In genomic region chr4:40969161-40969560, GRCm38 (mm10) we compare ENCODE assay signal across 20 mouse cellular contexts. TPM values are rescaled to one million over a fixed set of nuclear protein-coding genes. Genes with fewer than 3 reads are reported as not detected.
DNase-seq lines count a peak whose midpoint lies in the region; ATAC-seq lines count a peak whose summit lies in the region.
"Had no signal": no experiment of that assay in that cellular context is flagged by ENCODE, and none has a peak within 500 bp of the region (broad histone marks: within the 10 kb centered on the region; RNA-seq: fewer than 3 reads in every experiment).

No protein-coding gene starts in this region.

- no peak overlapping the region for H3K4me3 ChIP-seq in heart, embryonic 12.5 days
- 0 out of 2 replicates have a peak overlapping the region, but pooled peaks have one; percentile 97 for H3K4me3 ChIP-seq in limb, embryonic 13.5 days
- no peak overlapping the region for H3K4me3 ChIP-seq in limb, embryonic 10.5 days
- peak overlapping the region; percentile 98; the same call in 1 of the 2 replicates for H3K4me3 ChIP-seq in embryonic facial prominence, embryonic 12.5 days
- no peak overlapping the region for H3K4me3 ChIP-seq in liver, embryonic 12.5 days

- H3K9ac ChIP-seq in heart, embryonic 12.5 days, result peak overlapping the region; percentile 85; the same call in 1 of the 2 replicates
- H3K9ac ChIP-seq in limb, embryonic 13.5 days, result no peak overlapping the region
- no peak overlapping the region for H3K9ac ChIP-seq in embryonic facial prominence, embryonic 12.5 days
- H3K9ac ChIP-seq in liver, embryonic 12.5 days, result no peak overlapping the region

- H3K4me1 ChIP-seq in heart, embryonic 12.5 days (replicated peaks), result peaks cover 19% of the 10 kb centered on the region
- H3K4me1 ChIP-seq in limb, embryonic 13.5 days, result peaks cover 25% of the 10 kb centered on the region
- peaks cover 16% of the 10 kb centered on the region for H3K4me1 ChIP-seq in limb, embryonic 10.5 days
- peaks cover 16% of the 10 kb centered on the region; the same call in 1 of the 2 replicates for H3K4me1 ChIP-seq in embryonic facial prominence, embryonic 12.5 days
- H3K4me1 ChIP-seq in liver, embryonic 12.5 days, result peaks cover 43% of the 10 kb centered on the region

- intact Hi-C loops in heart, postnatal 10 days (cut with DNase I), result no loop called here

- 70% methylated on average over 4 of the region's 4 CpGs for WGBS in heart, embryonic 12.5 days
- WGBS in limb, embryonic 13.5 days, result 79% methylated on average over 4 of the region's 4 CpGs
- 89% methylated on average over 4 of the region's 4 CpGs for WGBS in limb, embryonic 10.5 days
- 84% methylated on average over 4 of the region's 4 CpGs for WGBS in embryonic facial prominence, embryonic 12.5 days
- WGBS in liver, embryonic 12.5 days (ENCODE audit: insufficient replicate concordance), result 69% methylated on average over 4 of the region's 4 CpGs

- no peak for ATAC-seq in heart, embryonic 12.5 days (ENCODE audit: insufficient number of reproducible peaks, low FRiP score)
- no peak for ATAC-seq in limb, embryonic 13.5 days (ENCODE audit: low FRiP score, low read depth)
- no peak for ATAC-seq in embryonic facial prominence, embryonic 12.5 days (ENCODE audit: insufficient number of reproducible peaks, insufficient read depth, low FRiP score, low TSS enrichment)
- no peak for ATAC-seq in liver, embryonic 12.5 days
- ATAC-seq: midbrain, embryonic 16.5 days; Patski had no signal

- peaks cover 28% of the 10 kb centered on the region for H3K36me3 ChIP-seq in heart, embryonic 12.5 days
- H3K36me3 ChIP-seq in limb, embryonic 13.5 days, result peaks cover 37% of the 10 kb centered on the region
- H3K36me3 ChIP-seq in limb, embryonic 10.5 days, result peaks cover 51% of the 10 kb centered on the region
- H3K36me3 ChIP-seq in embryonic facial prominence, embryonic 12.5 days, result peaks cover 24% of the 10 kb centered on the region
- peaks cover 48% of the 10 kb centered on the region for H3K36me3 ChIP-seq in liver, embryonic 12.5 days

- no peak for DNase-seq in heart, postnatal 10 days
- no peak for DNase-seq in limb, embryonic 10.5 days (ENCODE audit: low spot score)
- no peak for DNase-seq in spleen, postnatal 36 days (ENCODE audit: low spot score in 2 of 2)
- no peak for DNase-seq in layer of hippocampus, adult 8-10 months (ENCODE audit: low spot score in 2 of 2)
- DNase-seq: cerebellum, adult 11 months; right cerebral cortex, postnatal 25 days; thymus, adult 18-20 months had no signal

- H3K9me3 ChIP-seq in heart, embryonic 12.5 days (replicated peaks), result no peaks in the 10 kb centered on the region
- no peaks in the 10 kb centered on the region for H3K9me3 ChIP-seq in limb, embryonic 13.5 days
- H3K9me3 ChIP-seq in limb, embryonic 10.5 days (replicated peaks), result no peaks in the 10 kb centered on the region
- H3K9me3 ChIP-seq in embryonic facial prominence, embryonic 12.5 days, result no peaks in the 10 kb centered on the region
- no peaks in the 10 kb centered on the region for H3K9me3 ChIP-seq in liver, embryonic 12.5 days (replicated peaks)
- H3K9me3 ChIP-seq: heart, embryonic 13.5 days had no signal

- H3K27me3 ChIP-seq in heart, embryonic 12.5 days (replicated peaks), result no peaks in the 10 kb centered on the region
- H3K27me3 ChIP-seq in limb, embryonic 13.5 days, result no peaks in the 10 kb centered on the region
- no peaks in the 10 kb centered on the region for H3K27me3 ChIP-seq in limb, embryonic 10.5 days (ENCODE audit: low read depth, poor library complexity, severe bottlenecking)
- H3K27me3 ChIP-seq in embryonic facial prominence, embryonic 12.5 days, result no peaks in the 10 kb centered on the region
- H3K27me3 ChIP-seq in liver, embryonic 12.5 days (replicated peaks), result no peaks in the 10 kb centered on the region
- H3K27me3 ChIP-seq: heart, embryonic 13.5 days; Patski had no signal

- H3K4me2 ChIP-seq in heart, embryonic 12.5 days, result no peak overlapping the region
- H3K4me2 ChIP-seq in limb, embryonic 13.5 days (replicated peaks), result peak overlapping the region; percentile 76; the same call in 1 of the 2 replicates
- H3K4me2 ChIP-seq in embryonic facial prominence, embryonic 12.5 days (replicated peaks), result no peak overlapping the region
- H3K4me2 ChIP-seq in liver, embryonic 12.5 days, result peak overlapping the region; percentile 87

- H3K27ac ChIP-seq in heart, embryonic 12.5 days (ENCODE audit: poor library complexity, severe bottlenecking), result no peak overlapping the region
- H3K27ac ChIP-seq in limb, embryonic 13.5 days, result no peak overlapping the region
- H3K27ac ChIP-seq in limb, embryonic 10.5 days, result no peak overlapping the region
- H3K27ac ChIP-seq in embryonic facial prominence, embryonic 12.5 days, result no peak overlapping the region
- H3K27ac ChIP-seq in liver, embryonic 12.5 days, result peak overlapping the region; percentile 91; the same call in 1 of the 2 replicates

RNA-seq across cellular contexts. Expression of gene Nfx1, which starts 1.5 kb away (rescaled TPM):
- 67.8 and 75.0 TPM in 2 replicates for polyA plus RNA-seq in heart, embryonic 12.5 days (2016; fragmentation: Nextera tagmentation; extraction: Ambion mirVana)
- total RNA-seq in heart, postnatal 10 days (2021), result 10 to 100 TPM; 27.7 to 30.5 TPM
- 99.0 and 106 TPM in 2 replicates for polyA plus RNA-seq in limb, embryonic 13.5 days (2015; fragmentation: Nextera tagmentation; extraction: Ambion mirVana)
- polyA plus RNA-seq in limb, embryonic 10.5 days (2016; fragmentation: Nextera tagmentation; extraction: Ambion mirVana), result 101 and 109 TPM in 2 replicates
- 108 and 110 TPM in 2 replicates for polyA plus RNA-seq in embryonic facial prominence, embryonic 12.5 days (2016; fragmentation: Nextera tagmentation; extraction: Ambion mirVana)
- polyA plus RNA-seq in liver, embryonic 12.5 days (2016; fragmentation: Nextera tagmentation; extraction: Ambion mirVana), result 53.5 and 55.7 TPM in 2 replicates
- total RNA-seq in layer of hippocampus, adult 8-10 months (2022), result 10 to 100 TPM; 69.6 to 78.0 (median 76.1) TPM

RNA-seq across cellular contexts. Expression of gene Chmp5, which starts 21.0 kb away (rescaled TPM):
- polyA plus RNA-seq in heart, embryonic 12.5 days (2016; fragmentation: Nextera tagmentation; extraction: Ambion mirVana), result 76.2 and 79.4 TPM in 2 replicates
- 10 to 100 TPM; 38.9 to 43.7 TPM for total RNA-seq in heart, postnatal 10 days (2021)
- 111 and 112 TPM in 2 replicates for polyA plus RNA-seq in limb, embryonic 13.5 days (2015; fragmentation: Nextera tagmentation; extraction: Ambion mirVana)
- polyA plus RNA-seq in limb, embryonic 10.5 days (2016; fragmentation: Nextera tagmentation; extraction: Ambion mirVana), result 85.9 and 92.7 TPM in 2 replicates
- 105 and 110 TPM in 2 replicates for polyA plus RNA-seq in embryonic facial prominence, embryonic 12.5 days (2016; fragmentation: Nextera tagmentation; extraction: Ambion mirVana)
- 48.6 and 48.7 TPM in 2 replicates for polyA plus RNA-seq in liver, embryonic 12.5 days (2016; fragmentation: Nextera tagmentation; extraction: Ambion mirVana)
- total RNA-seq in layer of hippocampus, adult 8-10 months (2022), result 10 to 100 TPM; 67.5 to 80.0 (median 74.2) TPM

RNA-seq across cellular contexts. Expression of gene Bag1, which starts 21.1 kb away (rescaled TPM):
- 206 and 214 TPM in 2 replicates for polyA plus RNA-seq in heart, embryonic 12.5 days (2016; fragmentation: Nextera tagmentation; extraction: Ambion mirVana)
- 100 to 1,000 TPM; 202 to 209 TPM for total RNA-seq in heart, postnatal 10 days (2021)
- polyA plus RNA-seq in limb, embryonic 13.5 days (2015; fragmentation: Nextera tagmentation; extraction: Ambion mirVana), result 205 and 213 TPM in 2 replicates
- 225 and 227 TPM in 2 replicates for polyA plus RNA-seq in limb, embryonic 10.5 days (2016; fragmentation: Nextera tagmentation; extraction: Ambion mirVana)
- 252 and 253 TPM in 2 replicates for polyA plus RNA-seq in embryonic facial prominence, embryonic 12.5 days (2016; fragmentation: Nextera tagmentation; extraction: Ambion mirVana)
- 185 and 192 TPM in 2 replicates for polyA plus RNA-seq in liver, embryonic 12.5 days (2016; fragmentation: Nextera tagmentation; extraction: Ambion mirVana)
- total RNA-seq in layer of hippocampus, adult 8-10 months (2022), result 100 to 1,000 TPM; 134 to 161 (median 142) TPM

RNA-seq across cellular contexts. Expression of gene Spink4, which starts 49.3 kb away (rescaled TPM):
- 8.9 and 10.4 TPM in 2 replicates for polyA plus RNA-seq in heart, embryonic 12.5 days (2016; fragmentation: Nextera tagmentation; extraction: Ambion mirVana)
- 1 to 10 TPM; 1.1 to 2.1 TPM for total RNA-seq in heart, postnatal 10 days (2021)
- polyA plus RNA-seq in limb, embryonic 13.5 days (2015; fragmentation: Nextera tagmentation; extraction: Ambion mirVana), result not detected in 2 replicates
- not detected in 2 replicates for polyA plus RNA-seq in limb, embryonic 10.5 days (2016; fragmentation: Nextera tagmentation; extraction: Ambion mirVana)
- not detected in 2 replicates for polyA plus RNA-seq in embryonic facial prominence, embryonic 12.5 days (2016; fragmentation: Nextera tagmentation; extraction: Ambion mirVana)
- 0.58 TPM in 1 of 2 replicates, not detected in the other for polyA plus RNA-seq in liver, embryonic 12.5 days (2016; fragmentation: Nextera tagmentation; extraction: Ambion mirVana)
- not detected for total RNA-seq in layer of hippocampus, adult 8-10 months (2022)
- total RNA-seq: gastrocnemius, postnatal 4 days; layer of hippocampus, adult 18-20 months had no signal
- polyA plus RNA-seq: embryonic facial prominence, embryonic 11.5 days; hindbrain, embryonic 11.5 days; midbrain, embryonic 16.5 days; neural tube, embryonic 11.5 days; Patski; urinary bladder, adult 2 months had no signal

Comparison
In these comparisons a context has a peak if more than half of its experiments do, and no peak if none do; other contexts are left out.
1. H3K4me3 ChIP-seq: peak in limb, embryonic 13.5 days (single experiment) and embryonic facial prominence, embryonic 12.5 days (single experiment); none in heart, embryonic 12.5 days (single experiment), limb, embryonic 10.5 days (single experiment) and liver, embryonic 12.5 days (single experiment).
2. H3K4me2 ChIP-seq: peak in limb, embryonic 13.5 days (single experiment) and liver, embryonic 12.5 days (single experiment); none in heart, embryonic 12.5 days (single experiment) and embryonic facial prominence, embryonic 12.5 days (single experiment).